Mouse (Mus musculus): Measurements from ENCODE around the gene Camkmt. TPM values are rescaled to one million over a fixed set of nuclear protein-coding genes. Genes with fewer than 3 reads are reported as not detected.
A peak's percentile ranks its signal among the peaks of the same experiment; 100 is the strongest.

The Camkmt gene
- total RNA-seq, 2 experiments from 2014 or later: 12.8 to 13.6 TPM

DNA sequence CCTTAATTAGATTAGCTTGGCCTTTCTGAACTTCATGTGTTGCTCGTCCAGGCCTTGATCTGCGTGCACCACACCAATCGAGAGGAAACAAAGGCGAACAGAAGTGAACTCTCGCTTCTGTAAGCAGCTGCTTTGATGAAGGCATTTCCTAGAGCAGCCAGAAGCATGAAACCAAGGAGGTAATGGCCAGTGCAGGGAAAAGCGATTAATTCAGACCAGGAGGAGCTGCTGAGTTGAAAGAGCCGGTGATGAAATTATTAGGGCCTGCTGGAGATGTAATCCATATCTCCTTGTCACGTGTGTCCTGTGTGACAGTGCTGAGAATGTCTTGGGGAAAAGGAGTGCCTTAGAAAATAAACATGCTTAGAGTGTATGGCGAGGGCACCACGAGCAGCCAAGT lies 228.0 kb downstream of the Camkmt start:
- Histone ChIP-seq H3K27ac (no peak overlapping the region), H3K4me3 (no peak overlapping the region)
- no peak for DNase-seq (ENCODE audit: extremely low spot score in 1 of 2, low spot score in 2 of 2)
- no peak for TF ChIP-seq CTCF (IDR thresholded peaks at IDR 0.05)
- intact Hi-C loops (cut with DNase I): no loop called here

DNA sequence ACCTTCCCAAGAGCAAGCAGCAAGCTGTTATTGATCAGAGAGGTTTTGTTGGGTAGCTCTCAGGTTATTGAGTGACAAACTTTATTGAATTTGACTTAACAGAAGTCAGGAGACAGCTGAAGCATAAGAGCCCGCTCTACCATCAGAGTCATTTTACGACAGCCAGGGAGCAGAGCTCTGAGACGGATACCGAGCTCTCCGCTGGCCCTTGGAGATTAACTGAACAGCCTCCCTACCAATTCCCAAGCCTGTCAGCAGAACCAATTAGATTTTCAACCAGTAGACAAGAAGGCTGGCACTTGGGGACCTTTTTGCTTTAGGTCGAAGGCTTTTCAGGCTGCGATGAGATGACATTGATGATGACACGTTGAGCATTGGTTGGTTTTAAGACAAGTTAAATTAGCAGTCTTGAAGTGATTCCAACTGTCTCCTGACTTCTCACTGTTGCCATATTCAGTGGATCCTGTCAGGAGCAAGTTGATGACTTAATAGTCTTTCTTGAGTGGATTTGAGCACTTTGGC lies 229.5 kb downstream of the Camkmt start:
- H3K27ac ChIP-seq: no peak overlapping the region
- no peak for TF ChIP-seq CTCF (IDR thresholded peaks at IDR 0.05)
- DNase-seq (ENCODE audit: extremely low spot score in 1 of 2, low spot score in 2 of 2): no peak
- H3K4me3 ChIP-seq: no peak overlapping the region
- intact Hi-C loops (cut with DNase I): no loop called here

DNA sequence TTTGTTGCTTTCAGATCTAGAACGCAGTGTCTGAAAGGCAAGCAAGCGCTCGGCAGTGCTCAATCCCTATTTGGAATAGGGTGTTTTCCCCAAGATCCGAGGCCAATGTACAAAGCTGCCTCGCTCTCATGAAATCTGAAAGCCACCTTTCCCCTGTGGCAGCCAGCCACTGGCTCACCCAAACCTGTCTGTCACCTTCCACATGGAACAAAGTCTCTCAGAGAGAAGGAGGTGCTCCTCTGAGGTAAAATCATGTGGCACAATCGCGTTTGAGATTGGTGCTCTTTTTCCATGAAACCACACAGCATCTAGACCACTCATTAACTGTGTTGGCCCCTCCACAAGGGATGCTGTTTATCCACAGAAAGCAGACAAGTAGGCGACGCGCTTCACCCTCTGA lies 238.5 kb downstream of the Camkmt start:
- Histone ChIP-seq H3K4me3 (no peak overlapping the region), H3K27ac (no peak overlapping the region)
- DNase-seq (ENCODE audit: extremely low spot score in 1 of 2, low spot score in 2 of 2): no peak
- intact Hi-C loops (cut with DNase I): no loop called here
- no peak for TF ChIP-seq CTCF (IDR thresholded peaks at IDR 0.05)

DNA sequence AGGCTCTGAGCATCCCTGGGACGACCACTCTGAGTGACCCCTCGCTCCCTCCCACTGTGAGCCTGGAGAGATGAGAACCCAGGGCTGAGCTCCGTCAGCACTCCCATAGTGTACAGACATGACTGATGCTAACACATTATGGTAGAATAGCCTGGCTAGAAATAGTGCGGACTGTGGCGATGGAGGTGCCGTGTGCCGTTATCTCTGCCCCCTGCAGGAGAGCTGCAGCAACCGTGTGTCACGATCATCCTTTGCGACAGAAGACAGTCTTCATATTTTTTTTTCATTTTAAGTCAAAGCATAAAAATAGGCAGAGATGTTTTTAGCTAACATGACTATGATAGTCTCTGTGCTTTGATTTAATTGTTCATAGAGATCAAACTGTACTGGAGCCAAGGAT lies 245.1 kb downstream of the Camkmt start:
- intact Hi-C loops (cut with DNase I): no loop called here
- no peak for DNase-seq (ENCODE audit: extremely low spot score in 1 of 2, low spot score in 2 of 2)
- peak; percentile 34 for TF ChIP-seq CTCF (IDR thresholded peaks at IDR 0.05)
- Histone ChIP-seq H3K27ac (no peak overlapping the region), H3K4me3 (no peak overlapping the region)

DNA sequence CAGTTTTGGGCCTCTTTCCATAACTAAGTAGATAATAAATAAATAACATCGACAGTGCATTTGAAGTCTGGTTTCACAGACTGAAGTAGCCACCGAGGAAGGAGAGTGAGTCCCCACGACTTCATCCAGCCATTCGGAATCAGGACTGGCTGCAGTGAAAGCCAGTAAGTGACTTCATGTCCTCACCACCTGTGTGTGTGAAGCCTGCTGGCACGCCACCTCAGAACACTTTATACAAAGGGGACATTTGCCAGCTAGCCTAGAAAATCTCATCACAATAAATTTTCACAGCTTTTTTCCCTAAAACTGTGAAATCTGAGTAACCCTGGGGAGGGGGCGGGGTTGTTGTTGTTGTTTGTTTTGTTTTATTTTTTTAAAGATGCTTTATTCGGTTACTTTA lies 247.3 kb downstream of the Camkmt start:
- no peak for DNase-seq (ENCODE audit: extremely low spot score in 1 of 2, low spot score in 2 of 2)
- no peak for TF ChIP-seq CTCF (IDR thresholded peaks at IDR 0.05)
- intact Hi-C loops (cut with DNase I): no loop called here
- Histone ChIP-seq H3K4me3 (no peak overlapping the region), H3K27ac (no peak overlapping the region)

DNA sequence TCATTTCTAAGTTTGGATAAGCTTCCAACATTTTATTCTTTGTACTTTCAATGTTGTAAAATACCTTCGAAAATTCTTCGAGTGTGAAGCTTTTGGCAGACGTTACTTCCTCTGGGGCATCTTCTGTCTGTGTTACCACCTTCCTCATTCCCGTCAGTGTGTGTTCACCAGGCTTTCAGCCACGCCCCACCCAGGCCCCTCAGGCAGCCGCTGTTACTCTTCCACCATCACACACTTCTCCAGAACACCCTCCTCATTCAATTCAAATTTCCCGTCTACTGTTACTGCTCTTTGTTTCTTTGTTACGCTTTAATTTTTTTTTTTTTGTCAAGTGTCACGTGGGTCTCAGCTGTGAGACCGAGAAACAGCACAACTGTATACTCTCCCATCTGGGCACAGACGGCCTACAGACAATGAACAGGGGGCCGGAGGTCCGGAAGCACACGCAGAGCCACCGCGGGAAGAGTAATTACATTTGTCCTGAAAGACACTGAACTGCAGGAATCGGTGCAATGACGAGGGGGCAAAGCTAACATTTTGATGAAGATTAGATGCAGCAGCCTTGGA lies 250.9 kb downstream of the Camkmt start:
- no peak for DNase-seq (ENCODE audit: extremely low spot score in 1 of 2, low spot score in 2 of 2)

DNA sequence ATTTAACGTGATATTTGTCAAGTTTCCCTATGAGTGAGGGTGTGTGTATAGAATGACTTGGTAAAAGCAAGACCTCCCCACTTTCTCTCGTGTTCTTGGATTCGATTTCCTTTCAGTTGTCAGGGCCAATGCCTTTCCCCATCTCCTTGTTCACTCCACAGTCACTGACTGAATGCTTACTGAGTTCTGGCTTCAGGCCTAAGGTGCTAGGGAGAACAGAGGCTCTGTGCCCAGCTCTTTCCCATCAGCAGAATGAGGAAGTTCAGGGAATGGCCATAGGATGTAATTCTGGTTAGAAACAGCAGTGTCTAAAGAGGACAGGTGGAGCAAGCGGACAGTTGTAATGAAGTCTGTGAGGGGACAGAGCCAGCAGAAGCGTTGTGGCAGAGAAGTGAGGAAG lies 252.1 kb downstream of the Camkmt start:
- intact Hi-C loops (cut with DNase I): no loop called here
- no peak overlapping the region for H3K27ac ChIP-seq
- H3K4me3 ChIP-seq: no peak overlapping the region
- no peak for TF ChIP-seq CTCF (IDR thresholded peaks at IDR 0.05)
- no peak for DNase-seq (ENCODE audit: extremely low spot score in 1 of 2, low spot score in 2 of 2)

More for the DNA sequence above, 250.9 kb downstream of the Camkmt start:
- intact Hi-C loops (cut with DNase I): no loop called here
- H3K4me3 ChIP-seq: no peak overlapping the region
- no peak for TF ChIP-seq CTCF (IDR thresholded peaks at IDR 0.05)
- no peak overlapping the region for H3K27ac ChIP-seq

DNA sequence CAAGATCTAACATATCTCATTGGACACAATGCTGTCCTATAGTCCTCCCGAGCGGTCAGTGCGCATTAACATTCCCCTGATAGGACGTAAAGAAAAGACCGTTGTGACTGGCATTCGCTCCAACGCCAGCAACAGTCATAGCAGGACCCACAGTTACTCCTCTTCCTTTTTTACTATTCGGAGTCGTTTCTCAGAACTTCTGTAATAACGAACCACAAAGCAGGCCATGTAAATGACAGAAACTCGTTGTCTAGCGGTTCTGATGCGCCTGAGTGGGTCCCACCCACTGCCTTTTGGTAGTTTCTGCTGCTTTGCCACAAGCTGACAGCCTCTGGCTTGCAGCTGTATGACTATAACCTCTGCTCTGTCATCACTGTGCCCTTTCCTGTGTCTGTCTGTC lies 253.1 kb downstream of the Camkmt start:
- intact Hi-C loops (cut with DNase I): no loop called here
- DNase-seq (ENCODE audit: extremely low spot score in 1 of 2, low spot score in 2 of 2): no peak
- TF ChIP-seq CTCF (IDR thresholded peaks at IDR 0.05): no peak
- Histone ChIP-seq H3K4me3 (no peak overlapping the region), H3K27ac (no peak overlapping the region)

DNA sequence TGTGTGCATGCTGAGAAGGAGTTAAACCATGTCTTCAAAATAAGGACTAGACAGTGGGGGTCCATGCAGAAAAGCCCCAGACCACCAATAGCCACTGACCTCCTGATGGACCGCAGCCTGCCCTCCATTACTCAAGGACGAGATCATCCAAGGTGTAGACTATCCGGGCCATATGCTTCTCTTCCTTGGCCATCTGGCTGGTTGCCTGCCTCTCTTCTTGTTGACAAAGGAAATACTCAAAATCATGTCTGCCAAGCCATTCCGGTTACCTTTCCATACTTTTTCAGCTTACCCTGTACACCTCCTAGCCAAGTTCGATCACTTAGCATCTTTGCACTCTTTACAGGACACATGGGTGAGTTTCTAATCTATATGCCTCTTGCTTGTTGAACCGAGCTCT lies 256.3 kb downstream of the Camkmt start:
- DNase-seq (ENCODE audit: extremely low spot score in 1 of 2, low spot score in 2 of 2): no peak
- H3K27ac ChIP-seq: no peak overlapping the region

DNA sequence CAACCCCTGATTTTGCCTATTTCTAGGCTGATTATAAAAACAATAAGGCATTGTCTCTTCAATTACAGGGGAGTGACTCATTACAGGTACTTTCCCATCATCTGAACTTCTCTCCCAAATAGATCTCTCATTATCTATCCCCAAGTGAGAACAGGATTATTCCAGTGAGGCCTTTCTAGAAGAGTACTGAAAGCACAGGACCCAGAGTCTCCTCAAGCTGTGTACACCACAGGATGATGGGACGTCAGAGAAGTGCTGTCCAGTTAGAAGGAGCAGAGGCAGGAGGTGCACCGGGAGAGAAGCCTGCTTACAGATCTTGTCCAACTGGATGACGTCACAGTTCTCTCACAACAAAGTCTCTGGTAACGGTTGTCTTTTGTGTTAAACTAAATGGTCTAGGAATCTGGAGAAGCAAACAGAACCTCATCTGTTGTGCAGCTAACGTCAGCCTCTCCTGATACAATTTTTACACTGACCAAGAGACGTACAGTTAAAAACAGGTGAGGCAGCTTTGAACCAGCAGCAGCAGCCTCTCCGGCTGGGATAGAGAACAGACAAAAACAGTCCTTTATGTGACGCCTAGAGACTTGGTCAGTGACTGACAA lies 259.1 kb downstream of the Camkmt start:
- no peak overlapping the region for H3K4me3 ChIP-seq
- H3K27ac ChIP-seq: no peak overlapping the region
- TF ChIP-seq CTCF (IDR thresholded peaks at IDR 0.05): no peak
- no peak for DNase-seq (ENCODE audit: extremely low spot score in 1 of 2, low spot score in 2 of 2)
- intact Hi-C loops (cut with DNase I): no loop called here

More for the DNA sequence above, 256.3 kb downstream of the Camkmt start:
- no peak for TF ChIP-seq CTCF (IDR thresholded peaks at IDR 0.05)
- H3K4me3 ChIP-seq: no peak overlapping the region
- intact Hi-C loops (cut with DNase I): no loop called here

DNA sequence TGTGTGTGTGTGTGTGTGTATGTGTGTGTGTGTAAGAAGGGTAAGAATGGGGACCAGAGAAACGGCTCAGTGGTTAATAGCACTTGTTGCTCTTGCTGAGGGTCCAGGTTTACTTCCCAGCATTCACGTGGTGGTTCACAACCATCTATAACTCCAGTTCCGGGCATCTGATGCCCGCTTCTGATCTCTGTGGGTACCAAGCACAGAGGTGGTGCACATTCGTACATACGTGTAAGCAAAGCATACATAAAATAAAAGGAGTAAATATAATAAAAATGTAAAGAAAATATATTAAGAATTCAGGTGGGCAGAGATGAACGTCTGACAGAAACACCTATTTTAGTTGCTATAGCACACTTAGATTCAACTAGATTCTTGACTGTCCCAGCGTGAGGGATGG lies 260.9 kb downstream of the Camkmt start:
- Histone ChIP-seq H3K4me3 (no peak overlapping the region), H3K27ac (no peak overlapping the region)
- no peak for DNase-seq (ENCODE audit: extremely low spot score in 1 of 2, low spot score in 2 of 2)
- intact Hi-C loops (cut with DNase I): no loop called here
- no peak for TF ChIP-seq CTCF (IDR thresholded peaks at IDR 0.05)

DNA sequence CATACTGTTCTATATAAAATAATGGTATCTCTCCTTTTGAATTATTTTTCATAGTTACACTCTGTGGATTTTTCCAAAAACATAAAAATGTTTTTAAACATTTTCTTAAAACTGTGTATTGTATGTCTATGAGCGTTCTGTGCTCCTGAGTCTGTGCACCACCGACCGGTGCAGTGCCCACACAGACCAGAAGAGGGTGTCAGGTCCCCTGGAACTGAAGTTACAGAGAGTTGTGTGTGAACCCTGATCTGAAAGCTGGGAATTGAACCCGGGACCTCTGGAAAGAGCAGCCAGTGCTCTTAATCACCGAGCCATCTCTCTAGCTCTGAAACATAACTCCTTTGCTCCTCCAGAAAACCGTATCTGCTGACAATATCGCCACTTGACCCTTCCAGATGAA lies 262.4 kb downstream of the Camkmt start:
- no peak overlapping the region for H3K4me3 ChIP-seq
- peak; percentile 18 for TF ChIP-seq CTCF (IDR thresholded peaks at IDR 0.05)
- intact Hi-C loops (cut with DNase I): no loop called here
- H3K27ac ChIP-seq: no peak overlapping the region
- no peak for DNase-seq (ENCODE audit: extremely low spot score in 1 of 2, low spot score in 2 of 2)

DNA sequence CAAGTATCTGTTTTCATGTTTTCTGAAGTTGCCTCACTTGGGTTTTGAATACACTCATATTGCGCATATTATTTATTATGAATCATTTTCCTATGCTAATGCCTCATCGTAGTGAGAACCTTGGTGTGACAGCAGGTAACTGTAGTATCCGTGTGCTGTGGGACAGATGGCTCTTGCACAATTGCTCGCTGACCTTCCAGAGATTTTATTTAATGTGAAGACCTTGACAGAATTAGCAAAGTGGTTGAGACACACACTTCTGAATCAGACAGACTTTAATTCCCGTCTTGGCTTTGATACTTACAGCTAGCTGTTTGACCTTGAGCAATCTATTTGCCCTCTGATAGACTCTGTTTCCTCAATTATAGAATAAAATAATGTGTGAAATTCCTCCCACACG lies 262.8 kb downstream of the Camkmt start:
- no peak overlapping the region for H3K4me3 ChIP-seq
- no peak for TF ChIP-seq CTCF (IDR thresholded peaks at IDR 0.05)
- intact Hi-C loops (cut with DNase I): no loop called here
- H3K27ac ChIP-seq: no peak overlapping the region
- no peak for DNase-seq (ENCODE audit: extremely low spot score in 1 of 2, low spot score in 2 of 2)

All from left cerebral cortex, adult 2 months (tissue).